14 mouse cellular contexts compared by ENCODE assay signal in genomic region chr9:68254218-68254617, GRCm38 (mm10).
DNase-seq lines count a peak whose midpoint lies in the region; ATAC-seq and TF ChIP-seq lines count a peak whose summit lies in the region.
"Had no signal": no experiment of that assay in that cellular context is flagged by ENCODE, and none has a peak within 500 bp of the region (broad histone marks: within the 10 kb centered on the region; RNA-seq: fewer than 3 reads in every experiment).

No protein-coding gene starts in this region.

- no peak overlapping the region for H3K9ac ChIP-seq in kidney, embryonic 15.5 days
- no peak overlapping the region for H3K9ac ChIP-seq in lung, postnatal 0 days (replicated peaks; ENCODE audit: low read depth)
- H3K9ac ChIP-seq in stomach, postnatal 0 days (ENCODE audit: low read length), result no peak overlapping the region
- H3K9ac ChIP-seq: hindbrain, embryonic 14.5 days; lung, embryonic 15.5 days had no signal

- no peak overlapping the region for H3K4me2 ChIP-seq in kidney, embryonic 15.5 days
- H3K4me2 ChIP-seq in lung, postnatal 0 days (replicated peaks; ENCODE audit: low read depth, low read length), result no peak overlapping the region
- H3K4me2 ChIP-seq in stomach, postnatal 0 days (replicated peaks; ENCODE audit: low read depth), result no peak overlapping the region
- H3K4me2 ChIP-seq: hindbrain, embryonic 14.5 days; lung, embryonic 15.5 days had no signal

- DNase-seq in embryo, embryonic 10.5 days (ENCODE audit: low spot score), result peak; percentile 11
- DNase-seq in embryo, embryonic 10 days (ENCODE audit: low spot score), result no peak
- peak; percentile 9 for DNase-seq in kidney, adult 18-20 months
- DNase-seq in lung, postnatal 0 days (ENCODE audit: low spot score), result no peak
- DNase-seq in lung, adult 2 months, result no peak
- DNase-seq in stomach, postnatal 0 days (ENCODE audit: low spot score), result peak; percentile 23
- no peak for DNase-seq in left cerebral cortex, adult 11 months (ENCODE audit: low spot score)
- DNase-seq: B cell, adult 2 months; right cerebral cortex, postnatal 4 days; thymus, postnatal 25 days had no signal

- no peaks in the 10 kb centered on the region for H3K36me3 ChIP-seq in kidney, embryonic 15.5 days
- no peaks in the 10 kb centered on the region for H3K36me3 ChIP-seq in lung, postnatal 0 days (ENCODE audit: insufficient read depth, low read length)
- H3K36me3 ChIP-seq in stomach, postnatal 0 days (ENCODE audit: control insufficient read depth, insufficient read depth, low read length), result no peaks in the 10 kb centered on the region
- H3K36me3 ChIP-seq: lung, embryonic 15.5 days had no signal

- no peaks in the 10 kb centered on the region for H3K27me3 ChIP-seq in kidney, embryonic 15.5 days
- no peaks in the 10 kb centered on the region for H3K27me3 ChIP-seq in lung, postnatal 0 days (replicated peaks; ENCODE audit: insufficient read depth, low read length)
- no peaks in the 10 kb centered on the region for H3K27me3 ChIP-seq in stomach, postnatal 0 days (ENCODE audit: control insufficient read depth, insufficient read depth, low read length)
- H3K27me3 ChIP-seq: lung, embryonic 15.5 days had no signal

- no peaks in the 10 kb centered on the region for H3K9me3 ChIP-seq in kidney, embryonic 15.5 days (replicated peaks)
- no peaks in the 10 kb centered on the region for H3K9me3 ChIP-seq in lung, postnatal 0 days (ENCODE audit: low read length)
- no peaks in the 10 kb centered on the region for H3K9me3 ChIP-seq in stomach, postnatal 0 days (ENCODE audit: control insufficient read depth, low read length)
- H3K9me3 ChIP-seq: lung, embryonic 15.5 days had no signal

- no peaks in the 10 kb centered on the region for H3K4me1 ChIP-seq in kidney, embryonic 15.5 days
- no peaks in the 10 kb centered on the region for H3K4me1 ChIP-seq in lung, postnatal 0 days (ENCODE audit: insufficient read depth, low read depth, low read length)
- no peaks in the 10 kb centered on the region for H3K4me1 ChIP-seq in lung, adult 2 months (ENCODE audit: control insufficient read depth, insufficient read depth, low read length)
- no peaks in the 10 kb centered on the region for H3K4me1 ChIP-seq in stomach, postnatal 0 days (replicated peaks; ENCODE audit: control insufficient read depth, insufficient read depth)
- H3K4me1 ChIP-seq: lung, embryonic 15.5 days had no signal

- TF ChIP-seq POLR2A in lung, adult 2 months (IDR thresholded peaks at IDR 0.05; ENCODE audit: borderline replicate concordance, extremely low read depth, low read depth, low read length), result no peak

- TF ChIP-seq CTCF in lung, postnatal 0 days (IDR thresholded peaks at IDR 0.05), result peak; percentile 48
- TF ChIP-seq CTCF in lung, adult 2 months (IDR thresholded peaks at IDR 0.05; ENCODE audit: insufficient read depth, low read length), result no peak
- TF ChIP-seq CTCF in stomach, postnatal 0 days (IDR thresholded peaks at IDR 0.05; ENCODE audit: low read depth), result peak; percentile 64

- H3K4me3 ChIP-seq in kidney, embryonic 15.5 days (replicated peaks), result no peak overlapping the region
- H3K4me3 ChIP-seq in lung, postnatal 0 days (ENCODE audit: low read depth, low read length), result no peak overlapping the region
- no peak overlapping the region for H3K4me3 ChIP-seq in lung, adult 2 months (replicated peaks; ENCODE audit: extremely low read depth, low read depth, low read length)
- H3K4me3 ChIP-seq in stomach, postnatal 0 days (ENCODE audit: low read depth, low read length), result no peak overlapping the region
- H3K4me3 ChIP-seq: lung, embryonic 15.5 days; myocyte had no signal

- ATAC-seq in kidney, embryonic 15.5 days (replicated peaks; ENCODE audit: low FRiP score), result no peak
- ATAC-seq in lung, postnatal 0 days, result no peak
- ATAC-seq in stomach, postnatal 0 days (ENCODE audit: low FRiP score, low TSS enrichment), result no peak

- TF ChIP-seq EP300 in lung, postnatal 0 days (IDR thresholded peaks at IDR 0.05), result no peak
- no peak for TF ChIP-seq EP300 in stomach, postnatal 0 days (optimal IDR thresholded peaks at IDR 0.05)

- 49% methylated on average over 3 of the region's 3 CpGs for WGBS in kidney, embryonic 15.5 days
- 36% methylated on average over 3 of the region's 3 CpGs for WGBS in lung, postnatal 0 days
- WGBS in lung, adult 2 months, result 39% methylated on average over 3 of the region's 3 CpGs
- 49% methylated on average over 3 of the region's 3 CpGs for WGBS in stomach, postnatal 0 days

- no peak overlapping the region for H3K27ac ChIP-seq in kidney, embryonic 15.5 days
- no peak overlapping the region for H3K27ac ChIP-seq in lung, postnatal 0 days (ENCODE audit: low read length)
- no peak overlapping the region for H3K27ac ChIP-seq in stomach, postnatal 0 days (replicated peaks)
- H3K27ac ChIP-seq: hindbrain, embryonic 14.5 days; lung, embryonic 15.5 days had no signal

Comparison
In these comparisons a context has a peak if more than half of its experiments do, and no peak if none do; other contexts are left out.
1. DNase-seq: peak in embryo, embryonic 10.5 days (single experiment), kidney, adult 18-20 months (single experiment) and stomach, postnatal 0 days (single experiment); none in embryo, embryonic 10 days (single experiment), lung, postnatal 0 days (single experiment), lung, adult 2 months (single experiment) and left cerebral cortex, adult 11 months (single experiment).